Mouse (Mus musculus) heart, embryonic 10.5 days (tissue): ENCODE measurements around the gene Boc. TPM values are rescaled to one million over a fixed set of nuclear protein-coding genes. Genes with fewer than 3 reads are reported as not detected.

Experiments
- DNase-seq: peaks from one replicate; pipeline ENCODE4 v3.0.0-alpha.2; 2017; ENCODE audit warnings: low spot score
- H3K27ac ChIP-seq: fragments of 300-500 bp; sonication (generic); 2 replicates; pipeline ENCODE4 v1.5.1; 2016; ENCODE audit warnings: mild to moderate bottlenecking
- H3K27me3 ChIP-seq: fragments of 300-500 bp; sonication (generic); 2 replicates; pipeline ENCODE4 v1.6.1; 2016; ENCODE audit warnings: mild to moderate bottlenecking; ENCODE audit not compliant: poor library complexity, insufficient read depth, severe bottlenecking
- H3K36me3 ChIP-seq: fragments of 300-500 bp; sonication (generic); 2 replicates; pipeline ENCODE4 v1.6.1; 2016; ENCODE audit warnings: mild to moderate bottlenecking, moderate library complexity
- H3K4me1 ChIP-seq: fragments of 300-500 bp; sonication (generic); 2 replicates; pipeline ENCODE4 v1.6.1; 2016; ENCODE audit warnings: mild to moderate bottlenecking
- H3K4me3 ChIP-seq: fragments of 300-500 bp; sonication (generic); 2 replicates; pipeline ENCODE4 v1.5.1; 2016; ENCODE audit warnings: mild to moderate bottlenecking, moderate library complexity
- H3K9me3 ChIP-seq: fragments of 300-500 bp; sonication (generic); 2 replicates; pipeline ENCODE4 v1.6.1; 2016; ENCODE audit warnings: mild to moderate bottlenecking, moderate library complexity
- WGBS: fragments of 180-500 bp; shearing (Covaris S2); methylation state at CpG from one replicate; pipeline ENCODE4 v1.1.7; 2016; 5-methylcytosine and 5-hydroxymethylcytosine counted together
- polyA plus RNA-seq: library from polyadenylated mRNA; unstranded; fragments of >200 nt; fragmentation: Nextera tagmentation; extraction: Ambion mirVana; gene quantifications from 2 replicates; pipeline ENCODE4 v1.2.1, GENCODE M21; 2016

The Boc gene
- polyA plus RNA-seq, 1 experiment from 2014 or later = 8.7 TPM

DNA sequence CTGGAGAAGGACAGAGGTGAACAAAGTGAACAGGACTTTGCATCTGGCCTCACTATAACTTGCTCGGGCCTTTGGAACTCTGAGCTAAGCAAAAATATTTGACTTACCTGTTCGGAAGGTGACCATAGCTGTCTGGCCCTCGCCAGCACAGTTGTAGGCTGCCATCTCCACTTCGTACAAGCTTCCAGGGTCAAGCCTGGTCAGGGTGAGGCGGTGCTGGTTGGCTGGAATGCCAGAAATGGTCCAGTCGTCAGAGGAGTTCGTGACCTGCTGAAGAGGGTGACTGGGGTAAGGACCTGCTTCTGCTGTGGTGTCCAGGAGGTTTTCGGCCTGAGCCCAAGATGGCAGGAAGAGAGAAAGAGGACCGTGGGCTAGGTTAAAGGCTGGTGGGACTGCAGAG, 66.0 kb downstream of the Boc start:
- 63% methylated on average over 9 of the region's 9 CpGs for WGBS
- Histone ChIP-seq H3K4me3 (no peak overlapping the region), H3K27ac (no peak overlapping the region), H3K9me3 (no peaks in the 10 kb centered on the region), H3K27me3 (no peaks in the 10 kb centered on the region), H3K36me3 (peaks cover 41% of the 10 kb centered on the region), H3K4me1 (0 out of 2 replicates have a peak, but pooled peaks cover 7% of the 10 kb centered on the region)
- DNase-seq = peak; percentile 63

- Histone ChIP-seq H3K36me3 (peaks cover 46% of the 10 kb centered on the region), H3K27ac (no peak overlapping the region), H3K4me1 (0 out of 2 replicates have a peak, but pooled peaks cover 7% of the 10 kb centered on the region), H3K9me3 (no peaks in the 10 kb centered on the region), H3K4me3 (no peak overlapping the region), H3K27me3 (no peaks in the 10 kb centered on the region)
- WGBS = 83% methylated on average over 6 of the region's 6 CpGs
- DNase-seq = peak; percentile 70
These were observed 66.5 kb downstream of the Boc start for GRCm38 (mm10) chr16:44492151-44492550.

GRCm38 (mm10) chr16:44491051-44491450, 67.6 kb downstream of the Boc start:
- H3K4me1 ChIP-seq = 0 out of 2 replicates have a peak, but pooled peaks cover 7% of the 10 kb centered on the region
- H3K27ac ChIP-seq = no peak overlapping the region
- WGBS = 81% methylated on average over 9 of the region's 9 CpGs
- no peaks in the 10 kb centered on the region for H3K27me3 ChIP-seq
- peak; percentile 66 for DNase-seq
- H3K9me3 ChIP-seq = no peaks in the 10 kb centered on the region
- peaks cover 46% of the 10 kb centered on the region for H3K36me3 ChIP-seq
- H3K4me3 ChIP-seq = no peak overlapping the region

GRCm38 (mm10) chr16:44487194-44487593, 71.5 kb downstream of the Boc start:
- H3K27me3 ChIP-seq = peaks cover 5% of the 10 kb centered on the region; the same call in 1 of the 2 replicates
- no peak for DNase-seq
- H3K4me3 ChIP-seq = no peak overlapping the region
- no peaks in the 10 kb centered on the region for H3K4me1 ChIP-seq
- H3K36me3 ChIP-seq = peaks cover 41% of the 10 kb centered on the region; the same call in 1 of the 2 replicates
- 82% methylated on average over 13 of the region's 13 CpGs for WGBS
- H3K27ac ChIP-seq = no peak overlapping the region
- no peaks in the 10 kb centered on the region for H3K9me3 ChIP-seq

DNA sequence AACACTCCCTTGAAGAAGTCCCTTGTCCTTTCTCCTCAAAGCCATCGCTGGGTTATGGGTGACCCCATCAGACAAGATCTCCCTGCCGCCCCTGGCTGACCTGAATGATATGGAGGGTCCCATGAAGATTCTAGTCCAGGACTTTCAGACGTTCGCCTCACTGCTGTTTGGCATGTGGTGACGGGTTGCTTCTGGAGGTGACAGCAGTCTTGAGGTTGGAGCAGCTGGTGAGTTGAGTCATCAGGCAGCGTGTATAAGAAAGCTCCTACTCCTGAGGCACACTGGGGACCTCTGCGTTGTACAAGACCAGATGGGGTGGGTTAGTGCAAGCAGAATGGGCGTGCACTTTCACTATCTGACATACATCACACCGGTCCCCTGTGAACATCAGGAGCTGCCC, 72.1 kb downstream of the Boc start:
- H3K27me3 ChIP-seq = peaks cover 5% of the 10 kb centered on the region; the same call in 1 of the 2 replicates
- no peaks in the 10 kb centered on the region for H3K4me1 ChIP-seq
- no peak overlapping the region for H3K4me3 ChIP-seq
- DNase-seq = no peak
- H3K9me3 ChIP-seq = no peaks in the 10 kb centered on the region
- WGBS = 86% methylated on average over 9 of the region's 9 CpGs
- no peak overlapping the region for H3K27ac ChIP-seq
- peaks cover 41% of the 10 kb centered on the region; the same call in 1 of the 2 replicates for H3K36me3 ChIP-seq

GRCm38 (mm10) chr16:44485691-44486090, 73.0 kb downstream of the Boc start:
- no peak for DNase-seq
- no peaks in the 10 kb centered on the region for H3K9me3 ChIP-seq
- H3K36me3 ChIP-seq = peaks cover 33% of the 10 kb centered on the region; the same call in 1 of the 2 replicates
- H3K27me3 ChIP-seq = peaks cover 5% of the 10 kb centered on the region; the same call in 1 of the 2 replicates
- 88% methylated on average over 8 of the region's 8 CpGs for WGBS
- H3K27ac ChIP-seq = no peak overlapping the region
- H3K4me3 ChIP-seq = no peak overlapping the region
- H3K4me1 ChIP-seq = no peaks in the 10 kb centered on the region

DNA sequence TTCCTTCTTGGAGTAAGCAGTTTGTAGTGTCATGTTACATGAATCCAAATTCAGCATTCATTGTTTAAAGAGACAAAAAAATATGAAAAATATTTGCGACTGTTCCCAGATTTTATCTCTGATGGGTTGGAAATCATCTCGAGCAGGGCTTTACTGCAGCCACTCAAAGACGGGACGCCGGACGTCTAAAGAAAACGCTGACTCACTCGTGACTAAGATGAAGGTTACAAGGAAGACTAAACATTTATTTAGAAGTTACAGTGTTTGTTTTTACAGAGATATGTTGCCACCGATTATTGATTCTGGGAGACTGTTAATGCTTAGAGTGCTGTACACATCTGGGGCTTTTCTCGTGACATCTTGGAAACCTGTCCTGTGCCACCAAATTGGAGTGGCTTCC, 73.9 kb downstream of the Boc start:
- no peak overlapping the region for H3K27ac ChIP-seq
- 72% methylated on average over 10 of the region's 10 CpGs for WGBS
- H3K36me3 ChIP-seq = peaks cover 24% of the 10 kb centered on the region; the same call in 1 of the 2 replicates

GRCm38 (mm10) chr16:44484079-44484478, 74.6 kb downstream of the Boc start:
- no peak for DNase-seq
- 8% methylated on average over 7 of the region's 7 CpGs for WGBS
- Histone ChIP-seq H3K9me3 (no peaks in the 10 kb centered on the region), H3K36me3 (peaks cover 20% of the 10 kb centered on the region; the same call in 1 of the 2 replicates), H3K4me1 (no peaks in the 10 kb centered on the region), H3K4me3 (no peak overlapping the region), H3K27ac (no peak overlapping the region), H3K27me3 (peaks cover 5% of the 10 kb centered on the region; the same call in 1 of the 2 replicates)

More for the DNA sequence above, 73.9 kb downstream of the Boc start:
- Histone ChIP-seq H3K4me1 (no peaks in the 10 kb centered on the region), H3K27me3 (peaks cover 5% of the 10 kb centered on the region; the same call in 1 of the 2 replicates), H3K9me3 (no peaks in the 10 kb centered on the region), H3K4me3 (no peak overlapping the region)
- no peak for DNase-seq

- Histone ChIP-seq H3K27me3 (peaks cover 5% of the 10 kb centered on the region; the same call in 1 of the 2 replicates), H3K4me1 (peaks cover 5% of the 10 kb centered on the region; the same call in 1 of the 2 replicates), H3K4me3 (no peak overlapping the region), H3K27ac (no peak overlapping the region), H3K36me3 (peaks cover 4% of the 10 kb centered on the region; the same call in 1 of the 2 replicates), H3K9me3 (no peaks in the 10 kb centered on the region)
- no peak for DNase-seq
- WGBS = 47% methylated on average over 28 of the region's 28 CpGs
These were observed 76.8 kb downstream of the Boc start for GRCm38 (mm10) chr16:44481599-44482593.

DNA sequence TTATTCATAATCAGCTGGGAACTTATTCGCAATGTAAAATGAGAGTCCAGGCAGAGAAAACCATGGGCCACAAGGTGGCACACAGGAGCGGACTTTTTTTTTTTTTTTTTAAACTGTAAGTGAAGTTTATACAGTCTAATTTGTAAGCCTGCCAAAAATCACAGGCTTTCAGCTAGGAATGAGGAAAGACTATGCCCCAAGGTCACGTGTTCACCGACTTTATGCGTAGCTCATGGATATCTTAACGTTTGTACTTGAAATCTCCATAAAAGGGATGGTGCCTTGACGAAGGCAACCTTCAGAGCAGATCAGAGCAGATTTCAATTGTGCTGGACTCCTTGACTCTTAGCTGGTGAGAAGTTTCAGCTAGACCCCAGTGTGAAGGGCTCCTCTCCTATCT, 78.1 kb downstream of the Boc start:
- peaks cover 5% of the 10 kb centered on the region; the same call in 1 of the 2 replicates for H3K27me3 ChIP-seq
- H3K27ac ChIP-seq = no peak overlapping the region
- no peak for DNase-seq
- no peaks in the 10 kb centered on the region for H3K36me3 ChIP-seq
- WGBS = 64% methylated on average over 7 of the region's 7 CpGs
- no peaks in the 10 kb centered on the region for H3K9me3 ChIP-seq
- no peak overlapping the region for H3K4me3 ChIP-seq
- peaks cover 5% of the 10 kb centered on the region; the same call in 1 of the 2 replicates for H3K4me1 ChIP-seq

GRCm38 (mm10) chr16:44479852-44480251, 78.8 kb downstream of the Boc start:
- no peak for DNase-seq
- no peaks in the 10 kb centered on the region for H3K9me3 ChIP-seq
- no peak overlapping the region for H3K4me3 ChIP-seq
- H3K27ac ChIP-seq = no peak overlapping the region
- H3K36me3 ChIP-seq = no peaks in the 10 kb centered on the region
- peaks cover 5% of the 10 kb centered on the region; the same call in 1 of the 2 replicates for H3K27me3 ChIP-seq
- peaks cover 5% of the 10 kb centered on the region; the same call in 1 of the 2 replicates for H3K4me1 ChIP-seq
- 89% methylated on average over 14 of the region's 14 CpGs for WGBS

DNA sequence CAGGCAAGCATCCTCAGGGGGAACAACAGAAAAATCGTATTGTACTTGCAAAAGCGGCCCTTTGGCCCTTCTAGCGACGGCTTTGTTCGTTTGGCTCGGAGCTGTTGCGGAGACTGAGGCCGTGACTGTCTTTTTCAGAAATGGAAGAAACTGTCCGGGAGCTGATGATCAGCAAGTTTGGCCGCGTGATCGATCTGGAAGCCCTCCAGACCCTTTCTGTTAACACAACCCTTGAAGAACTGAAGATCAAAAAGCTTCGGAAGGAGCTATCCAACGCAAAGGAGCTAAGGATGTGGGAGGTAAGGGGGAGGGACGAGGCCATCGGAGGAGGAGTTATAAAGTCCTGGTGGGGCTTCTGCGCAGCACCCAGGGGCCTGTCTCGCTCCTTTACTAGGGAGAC, 79.9 kb downstream of the Boc start:
- DNase-seq = no peak
- H3K9me3 ChIP-seq = no peaks in the 10 kb centered on the region
- H3K4me1 ChIP-seq = peaks cover 5% of the 10 kb centered on the region; the same call in 1 of the 2 replicates
- WGBS = 34% methylated on average over 18 of the region's 18 CpGs
- H3K36me3 ChIP-seq = no peaks in the 10 kb centered on the region
- H3K27ac ChIP-seq = no peak overlapping the region
- peaks cover 5% of the 10 kb centered on the region; the same call in 1 of the 2 replicates for H3K27me3 ChIP-seq
- peak overlapping the region; percentile 29; the same call in 1 of the 2 replicates for H3K4me3 ChIP-seq
